Comparison of ENCODE assay signal across 17 mouse cellular contexts in genomic region chr6:37365179-37365578, GRCm38 (mm10).
DNase-seq lines count a peak whose midpoint lies in the region; ATAC-seq and TF ChIP-seq lines count a peak whose summit lies in the region.
"Had no signal": no experiment of that assay in that cellular context is flagged by ENCODE, and none has a peak within 500 bp of the region (broad histone marks: within the 10 kb centered on the region; RNA-seq: fewer than 3 reads in every experiment).

No protein-coding gene starts in this region.

- no peaks in the 10 kb centered on the region for H3K9me3 ChIP-seq in heart, embryonic 10.5 days
- no peaks in the 10 kb centered on the region for H3K9me3 ChIP-seq in lung, embryonic 15.5 days
- H3K9me3 ChIP-seq in stomach, embryonic 16.5 days (replicated peaks; ENCODE audit: control insufficient read depth, low read length), result no peaks in the 10 kb centered on the region
- H3K9me3 ChIP-seq: hindbrain, embryonic 15.5 days had no signal

- WGBS in heart, embryonic 10.5 days, result 67% methylated on average over 11 of the region's 11 CpGs
- 29% methylated on average over 11 of the region's 11 CpGs for WGBS in lung, embryonic 15.5 days
- WGBS in lung, adult 2 months, result 68% methylated on average over 11 of the region's 11 CpGs
- WGBS in stomach, embryonic 16.5 days, result 54% methylated on average over 11 of the region's 11 CpGs

- 0 out of 2 replicates have a peak overlapping the region, but pooled peaks have one; percentile 6 for H3K4me2 ChIP-seq in lung, embryonic 15.5 days
- H3K4me2 ChIP-seq in stomach, embryonic 16.5 days (ENCODE audit: low read depth, low read length), result no peak overlapping the region
- H3K4me2 ChIP-seq: hindbrain, embryonic 15.5 days had no signal

- no peak for TF ChIP-seq CTCF in lung, adult 2 months (IDR thresholded peaks at IDR 0.05; ENCODE audit: insufficient read depth, low read length)

- peaks cover 64% of the 10 kb centered on the region for H3K36me3 ChIP-seq in heart, embryonic 10.5 days
- peaks cover 29% of the 10 kb centered on the region; the same call in 1 of the 2 replicates for H3K36me3 ChIP-seq in lung, embryonic 15.5 days
- H3K36me3 ChIP-seq in stomach, embryonic 16.5 days (ENCODE audit: control insufficient read depth, insufficient read depth, low read length), result peaks cover 11% of the 10 kb centered on the region
- H3K36me3 ChIP-seq: hindbrain, embryonic 15.5 days had no signal

- H3K4me1 ChIP-seq in heart, embryonic 10.5 days, result peaks cover 66% of the 10 kb centered on the region
- H3K4me1 ChIP-seq in lung, embryonic 15.5 days, result peaks cover 41% of the 10 kb centered on the region
- no peaks in the 10 kb centered on the region for H3K4me1 ChIP-seq in lung, adult 2 months (ENCODE audit: control insufficient read depth, insufficient read depth, low read length)
- H3K4me1 ChIP-seq in stomach, embryonic 16.5 days (ENCODE audit: control insufficient read depth, insufficient read depth, low read length), result peaks cover 9% of the 10 kb centered on the region; the same call in 1 of the 2 replicates
- H3K4me1 ChIP-seq: hindbrain, embryonic 15.5 days had no signal

- no peak for DNase-seq in heart, embryonic 10.5 days (ENCODE audit: low spot score)
- DNase-seq in heart, postnatal 4 days, result no peak
- DNase-seq in lung, adult 2 months, result no peak
- peak; percentile 35 for DNase-seq in embryo, embryonic 11 days
- no peak for DNase-seq in gastrocnemius, postnatal 10 days
- DNase-seq: adrenal gland, adult 8-10 months; cerebellum, adult 2 months; kidney, postnatal 10 days; layer of hippocampus, adult 9-11 months; right cerebral cortex, postnatal 25 days; thymus, adult 2 months had no signal

- H3K27me3 ChIP-seq in heart, embryonic 10.5 days (ENCODE audit: insufficient read depth, poor library complexity, severe bottlenecking), result no peaks in the 10 kb centered on the region
- no peaks in the 10 kb centered on the region for H3K27me3 ChIP-seq in lung, embryonic 15.5 days
- no peaks in the 10 kb centered on the region for H3K27me3 ChIP-seq in stomach, embryonic 16.5 days (ENCODE audit: control insufficient read depth, insufficient read depth, low read length)
- H3K27me3 ChIP-seq: hindbrain, embryonic 15.5 days had no signal

- H3K27ac ChIP-seq in heart, embryonic 10.5 days, result peak overlapping the region; percentile 76
- H3K27ac ChIP-seq in lung, embryonic 15.5 days, result peak overlapping the region; percentile 62
- H3K27ac ChIP-seq in stomach, embryonic 16.5 days (ENCODE audit: low read length), result peak overlapping the region; percentile 2; the same call in 1 of the 2 replicates
- H3K27ac ChIP-seq: hindbrain, embryonic 15.5 days; liver, embryonic 14.5 days had no signal

- H3K4me3 ChIP-seq in heart, embryonic 10.5 days, result no peak overlapping the region
- H3K4me3 ChIP-seq in lung, embryonic 15.5 days, result no peak overlapping the region
- H3K4me3 ChIP-seq in lung, adult 2 months (replicated peaks; ENCODE audit: extremely low read depth, low read depth, low read length), result no peak overlapping the region
- no peak overlapping the region for H3K4me3 ChIP-seq in stomach, embryonic 16.5 days (replicated peaks; ENCODE audit: low read length)
- H3K4me3 ChIP-seq: erythroblast, embryonic 14.5 days; hindbrain, embryonic 15.5 days had no signal

- TF ChIP-seq POLR2A in lung, adult 2 months (IDR thresholded peaks at IDR 0.05; ENCODE audit: borderline replicate concordance, extremely low read depth, low read depth, low read length), result no peak

- ATAC-seq in lung, embryonic 15.5 days (ENCODE audit: borderline replicate concordance, extremely low read depth, low FRiP score, low TSS enrichment), result peak; percentile 45; the same call in 1 of the 2 replicates
- 0 out of 2 replicates have a peak, but pooled peaks have one; percentile 13 for ATAC-seq in stomach, embryonic 16.5 days (ENCODE audit: insufficient read depth, low FRiP score)
- ATAC-seq: intestine, postnatal 0 days had no signal

- no peak overlapping the region; the same call in 1 of the 2 replicates for H3K9ac ChIP-seq in lung, embryonic 15.5 days
- H3K9ac ChIP-seq in stomach, embryonic 16.5 days (ENCODE audit: low read length), result no peak overlapping the region
- H3K9ac ChIP-seq: hindbrain, embryonic 15.5 days; liver, embryonic 14.5 days had no signal

Comparison
In these comparisons a context has a peak if more than half of its experiments do, and no peak if none do; other contexts are left out.
1. H3K27ac ChIP-seq: peak in every context shown above with its lines; median percentile 76 in heart, embryonic 10.5 days; 62 in lung, embryonic 15.5 days; 2 in stomach, embryonic 16.5 days.